Mouse (Mus musculus): ENCODE measurements around the gene Spem1.

- TF ChIP-seq POLR2A (IDR thresholded peaks at IDR 0.05; ENCODE audit: borderline replicate concordance, extremely low read depth, low read depth, low read length) (no peak), CTCF (IDR thresholded peaks at IDR 0.05; ENCODE audit: insufficient read depth, low read length) (no peak)
Observed at GRCm38 (mm10) chr11:69778985-69779384, 43.0 kb downstream of the Spem1 start.
